Mouse (Mus musculus): ENCODE results near the gene Stk17b.
"Not testable (repeated sequence)": the region's sequence is repeated elsewhere in the genome, so short reads cannot be mapped to it uniquely, and the experiment has no call there.

The Stk17b gene

DNA sequence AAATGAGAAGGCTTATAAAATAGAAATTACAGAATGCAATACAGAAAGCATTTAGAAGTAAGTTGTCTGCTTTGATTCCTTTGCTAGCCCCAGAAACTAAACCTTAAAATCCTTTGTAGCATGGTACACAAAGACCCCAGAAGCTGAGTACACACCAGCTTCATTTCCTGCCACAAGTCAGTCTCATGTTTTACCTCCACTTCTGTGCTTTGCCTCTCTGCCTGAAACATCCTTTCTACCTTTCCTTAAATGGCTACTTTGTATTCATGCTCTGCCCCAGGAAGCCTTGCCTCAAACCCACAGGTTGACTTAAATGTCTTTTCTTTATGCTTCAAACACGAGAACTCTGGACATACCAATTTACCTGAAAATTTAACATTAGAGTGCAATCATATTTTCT, 3.7 kb downstream of the Stk17b start:
- no peak for DNase-seq

DNA sequence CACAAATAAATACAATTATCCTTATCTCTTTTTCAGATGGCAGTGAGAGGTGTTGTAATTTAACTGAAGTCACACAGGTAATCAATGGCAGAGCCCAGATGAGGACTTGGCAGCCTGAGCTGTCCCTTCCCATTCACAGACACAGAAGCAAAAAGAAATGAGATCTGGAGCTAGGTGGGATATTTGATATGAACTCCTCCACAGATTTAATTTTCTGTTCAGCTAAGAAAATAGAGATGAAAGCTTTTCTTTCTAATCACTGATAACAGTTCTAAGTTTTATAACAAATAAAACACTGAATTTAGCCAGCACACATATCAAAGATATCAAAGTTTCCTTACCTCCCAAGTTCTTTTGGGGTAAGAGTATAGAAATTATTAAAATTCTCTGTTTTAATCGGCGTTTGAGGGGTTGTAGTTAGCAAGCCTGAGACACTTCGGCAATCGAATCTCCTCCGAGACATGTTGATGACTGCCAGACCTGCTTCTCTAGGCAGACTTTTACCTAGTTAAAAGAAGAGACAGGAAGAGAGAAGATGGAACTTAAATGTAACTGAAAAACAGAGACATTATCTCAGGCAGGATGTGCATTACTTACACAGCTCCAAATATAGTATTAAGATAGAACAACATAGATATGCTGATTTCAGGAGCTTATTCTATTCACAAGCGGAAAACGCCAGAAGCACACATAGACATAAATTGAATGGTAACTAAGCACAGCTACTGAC, 8.7 kb downstream of the Stk17b start:
- no peak for DNase-seq

DNA sequence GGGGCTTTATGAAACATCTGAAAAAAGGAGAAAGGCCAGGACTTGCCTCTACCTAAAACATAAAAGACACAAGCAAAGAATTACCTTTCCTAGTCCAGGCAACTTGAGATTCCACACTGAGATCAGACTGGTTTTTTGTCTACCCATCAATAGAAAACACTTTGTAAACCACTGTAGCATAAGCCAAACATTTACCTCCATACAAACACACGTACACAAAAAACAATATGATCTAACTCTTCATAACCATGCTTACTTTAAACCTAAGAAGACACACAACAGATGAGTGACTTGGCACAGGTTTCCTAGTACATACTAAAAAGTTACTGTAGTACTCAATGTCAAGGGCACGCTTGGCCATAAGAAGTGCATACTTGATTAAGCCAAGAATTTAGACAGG, 9.5 kb downstream of the Stk17b start:
- no peak for DNase-seq

DNA sequence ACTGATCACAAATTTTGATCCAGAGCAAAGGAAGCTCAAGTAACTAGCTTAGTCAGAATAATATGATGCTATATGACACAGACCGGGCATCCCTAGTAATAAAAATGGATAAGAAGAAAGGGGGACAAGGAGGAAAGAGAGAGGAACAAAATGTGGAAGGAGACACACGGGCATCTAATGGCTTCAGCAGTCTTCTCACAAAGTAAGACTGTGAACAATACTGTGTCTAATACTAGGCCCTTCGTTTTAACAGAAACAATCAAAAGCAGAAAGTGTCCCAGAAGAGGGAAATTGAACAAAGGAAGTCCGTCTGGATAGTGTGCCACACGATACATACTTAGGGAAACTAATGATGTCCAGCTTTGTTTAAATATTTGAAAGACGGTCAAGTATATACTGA, 10.0 kb downstream of the Stk17b start:
- no peak for DNase-seq

DNA sequence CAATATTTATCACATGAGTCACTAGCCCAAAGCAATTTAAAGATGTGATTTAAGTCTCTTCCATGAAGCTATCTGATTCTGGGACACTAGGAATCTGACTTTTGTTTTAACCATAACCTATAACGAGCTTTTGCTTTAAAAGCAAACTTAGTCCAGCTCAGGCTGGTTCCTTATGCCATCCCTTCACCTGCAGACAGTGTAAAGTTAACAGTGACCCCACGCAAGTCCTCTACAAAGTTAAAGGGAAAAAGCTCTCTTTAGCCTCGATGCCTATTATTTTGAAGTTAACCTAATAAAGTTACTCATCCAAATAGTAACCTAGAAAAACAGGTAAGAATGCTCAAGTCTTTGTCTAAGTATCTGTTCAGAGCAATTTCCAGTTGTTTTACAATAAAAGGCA, 10.5 kb downstream of the Stk17b start:
- no peak for DNase-seq

DNA sequence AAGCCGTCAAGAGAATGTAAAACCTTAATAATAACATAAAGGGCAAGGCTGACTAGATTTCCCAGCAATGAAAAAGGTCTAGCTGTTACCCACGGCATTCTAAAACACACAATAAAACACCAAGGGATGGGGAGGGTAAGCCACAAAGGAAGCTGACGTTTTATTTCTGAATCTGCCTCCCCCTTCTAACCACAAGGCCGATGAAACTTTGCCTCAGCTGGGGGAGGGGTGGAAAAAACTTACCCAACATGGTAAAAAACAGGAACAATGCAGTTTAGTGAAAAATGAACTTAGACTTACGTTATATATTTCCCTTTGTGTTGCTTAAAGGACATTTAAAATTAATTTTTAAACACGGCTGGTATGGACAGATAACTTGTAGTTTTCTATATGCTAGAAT, 11.0 kb downstream of the Stk17b start:
- no peak for DNase-seq

DNA sequence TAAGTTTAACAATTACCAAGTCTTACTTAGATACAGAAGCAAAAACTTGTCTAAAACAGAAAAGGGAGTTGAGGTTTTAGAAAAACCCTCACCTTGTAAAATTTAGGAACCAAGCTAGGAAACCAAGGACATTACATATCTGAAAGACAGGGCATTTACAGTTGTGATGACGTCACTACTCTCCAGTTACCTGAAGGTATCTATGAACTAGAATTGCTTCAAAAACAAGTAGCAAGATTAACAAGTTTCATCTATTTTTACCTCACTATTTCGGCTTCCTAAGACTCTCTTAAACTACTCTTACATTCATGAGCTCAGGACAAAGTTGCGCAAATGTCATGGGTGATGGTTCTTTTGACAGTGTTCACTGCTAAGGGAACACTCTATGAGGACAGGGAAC, 12.1 kb downstream of the Stk17b start:
- no peak for DNase-seq

DNA sequence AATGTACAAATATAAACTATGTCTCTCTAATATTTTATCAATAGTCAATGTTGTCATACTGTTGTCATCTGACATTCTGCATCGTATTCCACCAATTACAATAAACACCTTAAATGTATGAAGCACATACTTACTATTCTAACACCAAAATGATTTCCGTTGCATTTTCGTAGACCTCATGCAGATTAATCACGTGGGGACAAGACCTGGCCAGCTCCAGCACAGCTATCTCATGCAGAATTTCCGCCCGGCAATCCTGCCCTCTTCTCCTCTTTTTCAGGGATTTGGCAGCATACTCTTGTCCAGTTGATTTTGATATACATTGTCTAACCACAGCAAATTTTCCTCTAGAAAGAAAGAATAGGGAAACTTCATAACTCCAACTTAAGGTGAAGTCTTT, 13.5 kb downstream of the Stk17b start:
- DNase-seq, result no peak

DNA sequence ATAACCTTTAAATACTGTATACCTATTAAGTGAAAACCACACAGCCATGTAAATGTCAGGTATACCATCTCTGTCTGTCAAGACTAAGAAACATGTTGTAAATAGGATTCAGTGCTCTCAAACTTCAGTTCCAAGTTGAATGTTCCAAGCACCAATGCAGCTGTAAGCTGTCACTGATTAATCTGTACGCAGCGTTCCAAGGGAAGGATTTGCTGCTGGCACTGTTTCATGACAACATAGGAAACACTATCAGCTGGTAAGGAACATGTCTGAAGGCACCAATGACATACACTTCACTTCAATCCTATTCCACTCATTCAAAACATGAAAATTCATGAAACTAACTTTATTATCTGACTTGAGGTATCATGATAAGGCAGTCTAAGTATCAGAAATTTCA, 18.9 kb downstream of the Stk17b start:
- DNase-seq, result no peak

DNA sequence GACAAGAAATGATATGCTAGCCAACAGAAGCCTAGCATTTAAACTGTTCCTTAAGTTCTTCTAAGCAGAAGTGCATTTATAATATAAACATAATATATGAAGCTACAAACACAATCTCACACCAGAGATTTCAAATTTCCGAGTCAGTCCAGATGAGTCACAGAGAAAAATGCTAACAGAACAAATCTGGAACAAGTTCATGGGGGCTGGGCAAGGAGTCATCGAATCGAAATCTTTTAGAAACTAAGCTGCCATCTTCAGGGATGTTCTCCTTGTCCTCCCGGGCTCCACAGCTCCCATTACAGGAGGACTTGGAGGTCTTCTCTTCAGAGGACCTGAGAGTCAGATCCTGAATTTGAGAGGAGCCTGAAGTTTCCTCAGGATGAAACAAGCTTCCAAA, 27.7 kb downstream of the Stk17b start:
- DNase-seq, result no peak

DNA sequence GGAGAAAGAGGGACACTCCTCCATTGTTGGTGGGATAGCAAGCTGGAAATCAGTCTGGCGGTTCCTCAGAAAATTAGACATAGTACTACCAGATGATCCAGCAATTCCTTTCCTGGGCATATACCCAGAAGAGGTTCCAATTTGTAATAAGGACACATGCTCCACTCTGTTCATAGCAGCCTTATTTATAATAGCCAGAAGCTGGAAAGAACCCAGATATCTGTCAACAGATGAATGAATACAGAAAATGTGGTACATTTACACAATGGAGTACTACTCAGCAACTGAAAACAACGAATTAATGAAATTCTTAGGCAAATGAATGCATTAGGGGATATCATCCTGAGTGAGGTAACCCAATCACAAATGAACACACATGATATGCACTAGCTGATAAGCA, 31.5 kb downstream of the Stk17b start:
- DNase-seq, result not testable (repeated sequence)

DNA sequence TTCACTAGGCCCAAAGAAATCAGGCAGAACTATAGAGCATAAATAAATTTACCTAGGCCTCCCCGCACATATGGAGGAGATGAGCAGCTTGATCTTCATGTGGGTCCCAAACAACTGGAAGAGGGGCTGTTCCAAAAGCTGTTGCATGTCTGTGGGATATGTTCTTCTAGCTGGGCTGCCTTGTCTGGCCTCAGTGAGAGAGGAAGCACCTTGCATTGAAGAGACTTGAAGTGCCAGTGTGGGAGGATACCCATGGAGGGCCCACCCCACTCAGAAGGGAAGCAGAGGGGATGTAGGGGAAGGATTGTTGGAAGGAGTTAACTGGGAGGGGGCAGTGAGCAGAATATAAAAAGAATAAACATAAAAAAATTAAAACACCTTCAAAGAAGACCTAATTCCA, 33.9 kb downstream of the Stk17b start:
- no peak for DNase-seq

DNA sequence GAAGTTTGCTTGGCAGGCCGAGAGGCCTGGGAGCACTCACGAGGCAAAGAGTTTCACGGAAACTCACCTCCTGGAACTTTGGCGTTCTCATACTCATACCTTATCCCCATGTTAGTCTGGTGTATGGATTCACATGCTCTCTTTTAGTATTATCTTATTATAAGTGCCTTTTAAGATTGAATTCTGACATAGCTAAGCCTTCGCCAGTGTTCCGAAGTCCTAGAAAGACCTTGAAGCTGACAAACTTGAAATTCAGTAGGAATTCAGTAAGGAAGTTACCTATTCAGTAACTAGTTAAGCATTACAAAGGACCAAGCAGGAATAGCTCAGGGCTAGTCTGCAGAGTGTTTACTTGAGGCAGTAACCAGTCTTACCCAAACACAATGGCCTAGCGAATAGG, 34.3 kb downstream of the Stk17b start:
- DNase-seq, result not testable (repeated sequence)

DNA sequence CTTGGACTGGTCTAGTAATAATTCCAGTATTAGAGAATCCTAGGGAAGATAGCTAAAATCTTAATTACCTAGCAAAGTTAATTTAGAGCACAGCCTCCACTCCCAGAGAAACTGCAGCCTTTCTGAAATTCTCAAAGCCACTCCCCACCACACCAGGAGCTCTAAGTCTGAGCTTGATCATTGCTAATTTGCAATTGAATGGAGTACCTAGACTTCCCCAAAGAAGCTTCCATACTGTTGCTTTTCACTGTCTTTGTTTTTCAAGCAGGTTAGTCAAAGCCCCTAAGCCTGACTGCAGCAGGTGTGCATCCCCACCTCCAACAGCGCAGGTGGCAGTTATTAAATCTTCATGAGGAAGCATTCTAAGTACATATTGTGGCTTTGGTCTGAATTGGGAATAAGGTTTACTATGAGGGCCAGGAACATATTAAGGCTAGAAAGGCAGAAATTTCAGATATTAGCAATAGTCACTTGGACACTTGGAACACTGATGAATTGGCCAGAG, 35.1 kb downstream of the Stk17b start:
- DNase-seq, result not testable (repeated sequence)

DNA sequence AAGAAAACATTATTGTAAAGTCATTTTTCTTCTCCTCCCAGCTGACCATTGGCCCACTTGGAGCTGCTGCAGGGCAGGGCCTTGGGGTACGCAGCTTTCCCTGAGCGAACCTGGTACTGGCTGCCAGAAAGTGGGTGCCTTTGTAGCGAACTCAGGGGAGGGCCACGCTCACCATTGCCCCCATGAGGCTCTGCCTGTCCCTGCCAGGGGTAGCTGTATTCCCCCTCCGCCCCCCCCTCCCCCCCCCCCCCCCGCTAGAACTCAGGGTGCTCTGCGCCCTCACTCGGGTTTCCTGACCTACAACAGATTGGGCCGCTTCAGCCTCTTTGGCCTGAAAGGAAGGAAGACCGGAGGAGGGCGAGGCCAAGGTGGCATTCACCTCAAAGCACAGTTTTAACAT, 36.5 kb downstream of the Stk17b start:
- no peak for DNase-seq

DNA sequence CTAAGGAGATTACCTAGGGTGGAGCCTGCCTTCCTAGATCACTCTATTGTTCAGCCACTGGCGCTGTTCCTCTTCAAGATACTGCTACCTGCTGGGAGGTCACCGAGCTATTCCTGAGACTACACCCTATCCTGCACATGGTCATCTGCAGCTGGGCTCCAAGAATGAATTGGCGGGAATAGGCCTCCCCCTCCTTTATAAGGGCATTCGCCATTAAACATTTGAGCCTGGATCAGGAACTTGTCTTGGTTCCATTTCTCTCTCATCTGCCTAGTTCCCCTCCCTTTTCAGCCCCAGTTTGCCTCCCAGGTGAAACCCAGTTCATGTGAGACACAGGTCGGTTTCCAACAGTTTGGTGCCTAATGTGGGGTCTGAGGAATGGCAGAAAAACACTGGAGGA, 39.0 kb downstream of the Stk17b start:
- no peak for DNase-seq

DNA sequence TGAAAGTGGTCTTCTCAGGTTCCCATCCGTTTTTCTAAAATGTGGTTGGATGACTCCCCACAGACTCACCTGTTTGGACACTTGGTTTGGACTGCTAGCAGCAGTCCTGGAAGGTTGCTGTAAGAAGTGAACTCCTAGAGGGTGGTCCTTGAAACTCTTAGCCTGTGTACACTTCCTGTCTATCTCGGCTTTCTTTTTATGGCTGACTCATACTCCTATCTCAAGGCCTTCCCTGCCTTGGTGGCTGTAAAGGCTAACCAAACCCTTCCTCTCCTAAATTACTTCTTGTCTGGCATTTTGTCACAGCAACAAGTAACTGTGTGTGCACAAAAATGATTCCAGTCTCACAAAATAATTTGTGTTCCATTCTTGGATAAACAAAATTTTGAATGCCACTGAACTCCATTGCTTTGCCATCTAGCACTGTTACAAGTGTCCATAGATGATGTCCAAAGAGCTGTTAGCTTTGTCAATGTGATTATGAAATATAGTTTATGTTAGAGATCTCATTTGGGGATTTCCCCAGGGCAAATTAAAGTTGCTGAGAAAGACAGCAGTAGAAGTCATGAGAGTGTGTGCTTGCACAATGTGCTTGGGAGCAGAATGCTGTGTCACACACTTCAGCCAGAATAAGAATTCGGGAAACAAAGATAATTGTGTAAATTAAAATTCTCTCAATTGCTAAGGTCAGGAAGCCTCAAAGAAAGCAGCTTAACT, 43.1 kb downstream of the Stk17b start:
- DNase-seq, result no peak

DNA sequence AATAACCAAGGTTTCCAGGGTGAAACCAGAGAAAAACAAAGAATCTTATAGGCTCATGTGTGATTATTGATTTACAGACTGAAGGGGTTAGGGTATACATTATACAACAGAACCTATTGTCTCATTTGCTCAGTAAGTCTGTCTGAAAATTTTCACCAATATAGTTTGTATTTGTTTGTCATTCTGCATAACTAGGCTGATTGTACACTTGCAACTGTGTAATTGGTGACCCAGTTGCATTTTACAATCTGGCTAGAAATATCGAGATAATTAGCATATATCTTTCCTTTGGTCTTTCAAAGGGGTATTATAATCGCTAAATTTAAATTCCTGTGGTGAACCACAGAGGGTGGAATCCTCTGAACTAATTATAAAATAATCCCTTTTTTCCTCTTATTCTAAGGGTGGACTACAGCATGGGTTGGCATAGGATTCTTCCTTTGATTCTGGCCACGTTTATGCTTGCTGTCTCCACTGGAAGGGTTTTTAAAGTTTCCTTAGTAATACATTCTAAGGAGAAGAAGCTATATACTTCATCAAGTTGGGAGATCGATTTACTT, 44.2 kb downstream of the Stk17b start:
- no peak for DNase-seq

DNA sequence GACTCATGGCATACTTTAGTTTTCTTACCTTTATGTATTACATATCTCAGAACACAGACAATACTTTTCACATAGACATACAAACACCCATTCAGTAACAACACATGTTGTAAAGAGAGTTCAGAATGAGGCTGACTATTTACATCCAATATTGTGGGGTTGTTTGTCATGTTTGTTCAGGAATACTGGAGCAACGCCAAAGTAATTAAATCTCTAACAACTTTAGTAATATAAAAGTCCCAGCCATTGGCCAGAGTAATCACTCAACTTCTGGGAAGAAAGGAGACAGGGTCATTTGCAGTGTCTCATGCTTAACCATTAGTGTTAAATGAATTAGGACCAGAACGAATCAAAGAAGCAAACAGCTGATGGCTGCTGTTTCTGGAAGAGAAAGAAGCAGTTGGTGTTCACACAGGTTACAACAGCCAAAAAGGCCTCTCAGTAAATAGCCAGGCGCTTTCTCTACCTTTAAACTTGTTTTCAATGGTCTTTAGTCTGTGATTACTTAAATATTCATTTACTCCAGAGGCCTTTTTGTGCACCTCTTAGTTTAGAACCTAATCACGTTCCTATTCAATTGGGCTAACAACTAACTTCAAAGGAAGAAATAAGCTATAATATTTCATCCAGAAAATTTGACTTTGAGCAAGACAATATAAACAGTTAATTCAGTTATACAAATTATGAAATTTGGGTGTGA, 44.8 kb downstream of the Stk17b start:
- not testable (repeated sequence) for DNase-seq

DNA sequence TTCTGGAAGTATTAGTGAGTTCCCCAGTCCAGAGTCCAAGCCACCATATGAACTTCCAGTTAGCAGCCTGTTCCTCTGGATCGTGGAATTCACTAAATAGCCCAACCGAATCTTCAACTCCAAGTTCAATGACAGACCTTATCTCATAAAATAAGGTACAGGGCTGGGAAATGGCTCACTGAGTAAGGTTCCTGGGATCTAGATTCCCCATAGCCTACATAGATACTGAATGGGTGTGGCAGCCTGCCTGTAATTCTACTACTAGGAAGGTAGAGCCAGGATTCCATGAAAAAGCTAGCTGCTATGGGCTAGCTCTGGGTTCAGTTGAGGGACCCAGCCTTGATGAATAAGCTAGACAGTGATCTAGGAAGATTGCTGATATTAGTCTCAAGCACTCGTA, 48.4 kb downstream of the Stk17b start:
- DNase-seq, result no peak

DNA sequence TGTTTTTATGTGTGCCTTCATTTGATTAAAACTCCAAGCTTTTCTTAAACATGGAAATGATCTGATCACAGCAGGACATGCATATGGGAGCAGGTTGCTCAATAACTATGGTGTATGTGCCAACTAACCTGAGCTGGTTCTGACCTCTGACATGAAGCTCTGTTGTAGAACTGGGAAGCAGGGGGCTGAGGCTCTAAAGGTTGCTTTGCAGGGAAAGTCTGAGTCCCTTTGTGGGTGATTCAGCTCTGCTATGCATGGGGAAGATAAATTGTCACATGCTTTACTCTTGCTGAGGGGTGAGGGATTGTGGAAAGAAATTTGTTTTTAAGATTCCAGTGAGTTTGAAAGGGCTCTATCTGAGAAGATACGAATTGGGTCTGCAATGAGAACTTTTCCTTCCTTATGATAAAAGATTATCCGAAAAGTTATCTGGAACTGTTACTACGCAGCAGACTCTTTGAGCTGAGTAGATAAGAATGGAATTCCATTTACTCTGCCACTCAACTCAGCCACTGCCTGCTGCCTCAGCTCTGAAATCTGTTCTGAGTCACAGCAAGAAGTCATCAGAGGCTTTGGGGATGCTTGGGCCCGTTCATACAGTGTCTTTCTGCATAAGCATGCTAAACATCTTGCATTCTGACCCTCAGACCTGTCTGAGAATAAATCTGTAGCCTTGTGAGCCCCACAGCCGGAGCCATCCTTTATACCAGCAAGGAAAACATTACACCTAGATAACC, 56.4 kb downstream of the Stk17b start:
- no peak for DNase-seq

DNA sequence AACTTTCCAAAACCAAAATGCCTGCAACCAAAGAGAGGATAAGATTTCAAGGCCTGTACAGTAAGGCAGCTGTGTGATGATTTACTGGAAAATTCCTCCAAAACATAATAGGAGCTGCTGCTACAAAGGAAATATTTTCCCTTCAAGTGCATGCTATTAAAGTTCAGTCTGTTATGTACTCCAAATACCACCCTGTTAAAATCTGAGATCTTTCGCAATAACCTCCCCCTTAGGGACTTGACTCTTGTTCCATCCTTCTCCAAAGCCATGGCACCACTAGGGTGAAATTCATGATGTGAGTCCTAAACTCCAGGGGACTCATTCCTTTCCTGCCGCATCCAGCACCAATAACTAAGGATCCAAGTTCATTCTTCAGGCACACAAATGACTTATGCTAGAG, 58.1 kb downstream of the Stk17b start:
- no peak for DNase-seq

DNA sequence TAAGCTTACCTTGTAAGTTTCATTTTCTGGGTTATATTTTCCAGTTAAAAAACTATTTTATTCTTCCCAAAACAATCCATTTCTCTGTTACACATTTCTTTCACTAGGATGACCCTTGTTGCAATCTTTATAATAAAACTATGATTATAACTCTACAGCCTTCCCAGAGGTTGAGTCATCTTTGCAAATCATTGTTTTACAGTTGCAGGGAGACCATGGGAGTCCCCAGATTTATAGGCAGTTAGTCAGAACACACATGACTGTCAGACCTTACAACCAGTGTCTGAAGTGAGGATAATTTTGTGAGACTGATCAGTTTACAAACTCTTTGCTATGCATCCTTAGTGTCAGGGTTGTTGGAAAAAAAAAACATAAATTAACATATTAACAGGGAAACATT, 63.7 kb downstream of the Stk17b start:
- DNase-seq, result no peak
